Mouse (Mus musculus): ENCODE results near the gene St7.

Gene St7

DNA sequence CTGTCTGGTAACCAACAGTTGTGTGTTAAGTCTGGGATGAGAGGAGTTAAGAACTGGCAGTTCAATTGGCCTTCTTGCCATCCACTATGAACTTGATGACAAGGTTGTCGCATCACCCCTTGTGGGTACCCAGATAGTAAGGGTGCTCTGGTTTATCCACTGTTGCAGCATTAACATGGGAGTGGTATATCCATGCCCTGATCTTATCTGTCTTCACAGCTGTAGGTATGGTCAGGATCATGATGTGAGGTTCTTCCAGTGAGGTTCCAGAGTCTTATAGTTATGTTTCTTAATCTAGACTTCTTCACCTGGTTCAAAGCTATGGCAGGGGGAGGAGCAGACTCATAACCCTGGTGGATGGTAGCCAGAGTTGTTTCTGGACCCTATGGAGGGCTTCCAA, 132.0 kb downstream of the St7 start:
- 100% methylated on average over 1 of the region's 1 CpGs for WGBS

DNA sequence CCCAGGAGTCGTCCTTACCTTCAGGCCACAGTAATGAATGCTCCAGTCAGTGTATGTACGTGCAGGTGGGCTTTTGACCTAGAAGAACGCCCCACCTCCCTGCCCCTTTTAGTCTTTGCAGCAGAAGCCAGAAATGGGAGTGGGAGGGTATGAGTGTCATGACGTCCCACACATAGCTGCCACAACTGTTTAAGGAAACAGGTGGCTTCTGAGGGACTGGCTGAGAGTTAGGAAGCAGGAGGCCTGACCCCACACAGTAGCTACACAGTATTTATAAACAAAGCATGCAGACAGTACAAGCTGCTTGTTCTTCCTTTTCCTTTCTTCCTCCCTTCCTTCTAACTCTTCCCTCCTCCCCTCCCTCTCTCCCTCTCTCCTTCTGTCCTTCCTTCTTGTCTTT, 135.6 kb downstream of the St7 start:
- WGBS: 56% methylated on average over 4 of the region's 4 CpGs

DNA sequence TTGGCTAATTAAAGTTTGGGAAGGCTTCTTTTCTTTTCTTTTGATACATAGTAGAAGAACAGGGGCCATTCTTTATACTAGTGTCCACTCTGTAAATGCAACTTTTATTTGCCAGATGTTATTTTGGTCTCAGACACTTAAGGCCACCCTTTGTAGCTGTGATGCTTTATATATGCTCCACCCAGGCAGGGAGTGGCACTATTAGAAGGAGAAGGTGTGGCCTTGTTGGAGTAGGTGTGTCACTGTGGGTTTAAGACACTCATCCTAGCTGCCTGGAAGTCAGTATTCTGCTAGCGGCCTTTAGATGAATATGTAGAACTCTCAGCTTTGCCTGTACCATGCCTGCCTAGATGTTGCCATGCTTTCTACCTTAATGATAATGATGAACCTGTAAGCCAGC, 137.2 kb downstream of the St7 start:
- 100% methylated on average over 1 of the region's 1 CpGs for WGBS

DNA sequence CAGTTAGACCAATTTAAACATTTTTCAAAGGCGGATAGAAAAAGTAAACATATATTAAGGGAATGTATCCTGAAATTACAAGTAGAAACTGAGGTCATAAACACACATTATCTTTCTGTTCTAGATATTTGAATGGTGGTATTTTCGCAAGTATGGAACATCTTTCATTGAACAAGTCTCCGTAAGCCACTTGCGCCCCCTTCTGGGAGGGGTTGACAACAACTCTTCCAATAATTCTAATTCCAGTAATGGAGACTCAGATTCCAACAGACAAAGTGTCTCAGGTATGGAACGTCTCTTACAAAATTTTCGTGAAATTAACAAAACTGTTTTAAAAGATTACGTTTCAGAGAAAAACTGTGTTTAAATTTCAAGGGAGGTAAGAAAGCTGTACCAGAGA, 141.8 kb downstream of the St7 start:
- 38% methylated on average over 7 of the region's 7 CpGs for WGBS

DNA sequence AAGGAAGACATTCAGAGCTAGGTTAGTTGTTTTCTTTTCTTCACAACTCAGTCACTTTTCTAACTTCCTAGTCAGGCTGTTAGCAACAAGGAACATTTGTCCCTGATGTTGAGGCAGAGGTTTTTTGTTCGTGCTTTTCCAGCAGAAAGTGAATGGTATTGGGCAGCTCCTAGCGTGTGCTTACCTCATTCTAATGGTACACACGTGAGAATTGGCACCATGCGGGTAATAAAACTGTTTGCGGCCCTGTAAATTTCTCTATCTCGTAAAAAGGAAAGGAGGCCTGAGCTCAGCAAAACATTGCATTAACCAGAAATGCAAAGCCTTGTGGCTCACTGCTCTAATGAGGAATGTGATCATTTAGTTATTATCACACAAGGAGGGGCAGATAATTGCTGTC, 143.0 kb downstream of the St7 start:
- 84% methylated on average over 6 of the region's 6 CpGs for WGBS

DNA sequence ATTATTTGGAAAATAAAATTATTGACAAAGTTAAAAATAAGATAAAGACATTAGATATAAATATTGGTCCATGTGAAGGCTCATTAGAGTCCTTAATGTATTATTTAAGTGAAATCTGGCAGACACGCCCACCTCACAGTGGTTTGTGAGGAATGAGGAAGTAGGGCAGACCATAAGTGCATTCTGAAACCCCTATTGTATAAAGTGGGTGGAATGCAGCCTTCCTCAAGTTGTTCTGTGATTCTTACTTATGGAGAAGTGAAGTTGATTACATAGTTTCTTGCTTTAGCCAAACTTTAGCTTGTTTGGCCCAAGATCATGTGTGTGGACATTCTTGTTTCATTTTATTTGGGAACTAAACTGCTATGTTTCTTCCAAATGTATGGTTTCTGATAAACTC, 144.9 kb downstream of the St7 start:
- 96% methylated on average over 1 of the region's 1 CpGs for WGBS

DNA sequence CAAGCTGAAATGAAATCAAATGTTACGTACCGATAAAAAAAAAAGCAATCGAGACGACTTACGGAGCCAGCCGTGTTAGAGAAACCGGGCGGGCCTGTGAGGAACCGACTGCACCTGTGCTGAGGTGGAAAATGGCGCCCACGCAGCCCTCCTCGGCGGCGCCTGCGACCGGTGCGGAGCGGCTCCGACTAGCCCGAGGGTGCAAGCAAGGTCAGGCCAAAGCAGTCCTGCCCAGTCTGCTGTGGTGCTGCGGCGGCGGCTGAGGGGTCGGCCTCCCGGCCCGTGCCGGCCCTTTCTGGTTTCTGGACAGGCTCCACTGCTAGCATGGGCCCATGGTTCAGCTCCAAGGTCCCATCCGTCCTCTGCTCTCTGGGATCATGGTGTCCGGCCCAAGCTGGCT, 147.7 kb downstream of the St7 start:
- 79% methylated on average over 29 of the region's 29 CpGs for WGBS

DNA sequence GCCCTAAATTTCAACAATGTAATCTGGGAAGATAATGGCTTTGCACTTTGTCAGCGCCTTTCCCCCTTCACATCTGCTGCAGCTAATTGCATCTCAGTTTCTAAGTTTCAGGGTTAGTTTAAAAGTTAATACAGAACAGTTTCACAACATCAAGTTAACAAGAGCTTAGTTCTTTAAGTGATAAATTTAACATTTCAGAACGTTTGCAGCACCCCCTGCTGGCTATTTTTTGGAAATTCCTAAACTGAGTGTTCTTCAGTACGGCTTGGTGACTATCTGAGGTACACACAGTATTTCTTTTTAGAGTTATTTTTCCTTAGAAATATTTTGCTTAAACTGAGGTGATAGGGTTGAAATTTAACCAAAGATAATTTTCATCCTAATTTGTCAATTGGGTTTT, 150.0 kb downstream of the St7 start:
- 29% methylated on average over 3 of the region's 3 CpGs for WGBS

DNA sequence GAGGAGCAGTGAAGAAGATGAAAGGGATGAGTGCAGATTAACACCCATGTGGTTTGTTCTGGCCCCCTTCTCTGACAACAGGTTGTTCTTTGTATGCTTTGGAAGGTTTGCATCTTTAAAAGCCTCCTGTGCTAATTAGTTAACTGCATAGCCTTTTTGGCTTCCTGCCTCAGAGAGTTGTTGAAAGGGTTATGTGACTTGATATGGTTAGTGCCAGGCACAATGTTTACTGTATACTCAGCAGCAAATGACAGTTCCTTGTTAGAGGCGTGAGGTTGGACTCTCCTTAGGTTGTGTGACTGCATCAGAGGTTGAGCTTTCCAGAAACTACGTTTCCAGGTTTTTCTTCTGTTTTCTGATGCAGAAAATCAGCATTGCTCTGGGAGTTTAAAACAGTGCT, 158.6 kb downstream of the St7 start:
- 66% methylated on average over 2 of the region's 2 CpGs for WGBS

DNA sequence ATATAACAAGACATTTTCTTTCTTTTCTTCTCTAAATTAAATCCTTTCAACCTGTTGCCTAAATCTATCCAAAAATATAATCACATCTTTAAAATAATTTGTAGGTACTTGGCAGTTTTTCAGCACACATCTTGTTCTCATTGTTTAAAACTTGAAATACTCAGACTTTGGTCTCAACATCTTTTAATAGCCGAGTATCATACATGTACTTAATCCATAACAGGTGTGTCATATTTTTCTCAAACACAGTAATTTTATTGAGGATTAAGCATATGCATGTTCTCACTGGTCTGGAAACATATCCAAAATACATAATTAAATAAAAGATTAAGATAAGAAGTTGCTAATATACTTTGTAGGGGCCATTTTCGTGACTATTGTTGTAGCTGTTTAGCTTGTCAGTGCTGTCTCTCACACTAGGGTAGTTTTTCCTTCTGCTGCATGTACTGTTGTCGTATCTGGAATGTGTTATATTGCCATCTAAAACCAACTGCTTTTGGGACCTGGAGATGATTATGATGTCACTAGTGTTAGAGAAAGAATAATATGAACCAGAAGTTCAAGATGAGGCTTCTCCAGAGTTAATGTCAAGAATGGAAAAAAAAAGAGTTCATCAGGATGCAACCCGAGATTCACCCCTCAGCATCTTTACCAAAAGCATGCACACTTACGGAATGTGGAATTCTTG, 161.0 kb downstream of the St7 start:
- WGBS: 92% methylated on average over 5 of the region's 5 CpGs

DNA sequence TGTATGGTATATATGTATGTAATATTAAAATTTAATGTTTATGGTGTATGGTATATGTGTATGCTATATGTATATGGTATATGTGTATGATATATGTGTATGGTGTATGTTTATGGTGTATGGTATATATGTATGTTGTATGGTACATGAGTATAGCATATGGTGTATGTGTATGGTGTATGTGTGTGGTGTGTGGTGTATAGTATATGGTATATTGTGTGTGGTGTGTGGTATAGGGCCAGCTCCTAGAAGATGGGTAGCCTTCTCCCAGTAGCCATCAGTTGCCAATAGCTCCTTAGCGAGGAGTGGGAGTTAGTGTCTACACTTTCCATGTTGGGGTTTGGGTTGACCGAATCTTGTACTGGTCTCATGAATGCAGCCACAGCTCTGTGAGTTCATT, 162.9 kb downstream of the St7 start:
- WGBS: 97% methylated on average over 2 of the region's 2 CpGs

DNA sequence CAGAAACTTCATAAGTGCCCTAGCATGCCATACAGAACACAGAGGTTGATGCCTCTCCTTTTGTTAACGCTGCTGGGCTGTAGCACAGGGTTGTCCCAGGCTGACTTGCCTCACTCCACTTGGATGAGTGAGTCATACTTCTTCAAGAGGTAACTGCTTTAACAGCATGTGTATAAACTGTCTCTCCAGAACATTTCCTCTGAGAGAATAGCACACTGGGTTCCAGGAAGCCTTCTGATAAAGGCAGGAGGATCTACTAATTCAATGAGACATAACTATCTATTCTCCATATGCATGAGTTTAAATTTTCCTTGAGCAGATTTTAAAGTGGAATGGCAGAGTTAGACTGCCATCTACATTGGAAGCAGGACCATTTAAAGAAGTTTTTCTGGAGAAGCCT, 166.8 kb downstream of the St7 start:
- 34% methylated on average over 1 of the region's 1 CpGs for WGBS

DNA sequence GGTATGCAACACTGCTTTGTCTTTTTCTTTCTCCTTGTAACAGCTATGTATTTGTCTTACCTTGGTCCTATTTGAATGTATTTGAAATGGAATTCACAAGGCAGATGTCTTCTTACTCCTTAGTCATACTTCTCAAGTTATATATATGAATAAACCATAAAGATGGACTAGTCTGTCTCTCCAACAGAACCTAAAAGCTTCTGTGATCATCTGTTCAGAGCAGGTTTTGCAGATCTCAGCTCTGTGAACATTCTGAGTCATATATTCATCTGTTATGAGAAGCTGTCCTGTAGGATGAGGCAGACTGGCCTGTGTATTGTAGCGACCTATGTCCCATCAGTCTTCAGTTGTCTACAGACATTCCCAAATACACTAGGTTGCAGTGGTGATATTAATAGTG, 167.7 kb downstream of the St7 start:
- WGBS: 58% methylated on average over 1 of the region's 1 CpGs

DNA sequence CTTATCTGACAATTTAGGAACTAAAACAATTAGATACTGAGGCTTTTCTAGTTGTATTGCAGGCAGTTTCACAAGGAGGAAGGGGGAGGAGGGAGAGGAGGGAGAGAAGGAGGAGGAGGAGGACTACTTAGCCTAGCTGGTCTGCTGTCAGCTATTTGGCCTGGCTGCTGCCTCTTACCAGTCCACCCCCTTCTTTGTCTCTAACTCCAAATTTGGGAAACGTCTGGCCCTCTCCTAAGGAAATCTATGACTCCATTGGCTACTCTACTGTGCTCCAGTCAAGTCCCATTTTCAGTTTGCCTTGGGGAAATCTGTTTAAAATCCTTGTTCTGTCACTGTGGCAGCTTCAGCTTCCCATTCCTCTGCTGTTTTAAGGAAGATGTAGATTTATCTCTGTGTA, 175.1 kb downstream of the St7 start:
- 35% methylated on average over 1 of the region's 1 CpGs for WGBS

DNA sequence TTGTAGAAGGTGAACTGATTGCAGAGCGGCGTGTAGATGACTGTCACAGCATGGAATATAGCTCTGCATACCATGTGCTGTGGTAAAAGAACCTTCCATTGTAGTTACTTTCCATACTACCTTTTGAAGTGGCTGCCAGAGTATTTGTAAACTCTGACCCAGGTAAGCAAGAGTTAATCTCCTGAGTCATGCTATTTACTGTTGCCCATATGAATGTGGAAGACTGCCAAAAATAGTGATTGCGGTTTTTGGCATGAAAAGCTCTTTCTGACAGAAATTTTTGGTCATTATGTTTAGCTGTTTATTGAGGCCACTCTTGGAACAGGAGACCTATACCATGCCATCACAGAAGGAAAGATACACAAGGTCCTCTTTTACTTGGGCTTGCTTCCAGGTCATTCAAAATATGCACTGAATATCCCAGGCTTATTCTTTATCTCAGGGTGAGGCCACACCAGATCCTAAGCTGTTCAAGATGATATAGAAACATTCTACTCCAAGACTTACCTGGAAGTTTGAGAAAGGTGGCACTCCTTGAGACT, 179.2 kb downstream of the St7 start:
- 70% methylated on average over 3 of the region's 3 CpGs for WGBS

DNA sequence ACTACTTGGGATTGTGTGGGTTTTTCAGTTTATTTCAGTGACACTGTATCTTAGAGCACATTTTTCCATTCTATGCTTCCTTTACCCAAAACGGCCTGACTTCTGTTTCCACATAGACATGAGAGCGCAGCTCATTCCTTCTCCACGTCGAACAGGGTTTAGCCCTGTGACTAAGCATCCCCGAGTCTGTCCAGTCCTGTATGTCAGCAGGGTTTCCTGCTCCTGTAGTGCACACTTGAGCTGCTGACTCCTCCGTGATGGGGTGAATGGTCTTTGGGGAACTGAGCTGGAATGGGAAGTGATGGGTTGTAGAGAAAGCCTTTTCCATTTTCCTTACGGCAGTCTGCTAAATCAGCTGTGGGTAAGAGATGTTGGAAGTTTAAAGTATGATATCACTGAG, 182.9 kb downstream of the St7 start:
- WGBS: 37% methylated on average over 7 of the region's 7 CpGs

DNA sequence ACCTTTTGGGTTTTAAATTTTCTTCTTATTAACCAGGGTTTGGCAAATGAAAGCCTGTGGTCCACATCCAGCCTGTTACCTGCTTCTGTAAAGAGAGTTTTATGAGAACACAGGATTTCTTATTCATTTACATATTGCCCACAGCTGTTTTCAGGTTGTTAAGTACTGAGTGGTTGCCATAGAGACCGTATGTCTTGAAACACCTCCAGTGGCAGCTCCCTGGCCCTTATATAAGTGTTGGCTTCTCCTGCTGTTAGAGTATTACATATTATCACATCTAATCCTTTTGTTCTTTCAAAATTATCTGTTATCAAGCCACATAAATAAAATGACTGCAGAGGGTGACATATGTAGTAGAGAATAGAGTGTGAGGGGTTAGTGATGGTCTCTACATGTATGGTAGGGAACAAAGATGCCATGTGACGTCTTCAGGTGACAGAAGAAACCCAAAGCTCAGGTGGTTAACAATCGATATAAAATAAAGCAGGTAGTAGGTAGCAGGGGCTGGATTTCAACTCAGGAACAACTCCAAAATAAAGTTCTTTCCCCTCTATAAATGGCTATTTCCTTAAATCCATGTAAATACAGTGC, 183.4 kb downstream of the St7 start:
- whole genome bisulfite sequencing: 67% methylated on average over 3 of the region's 3 CpGs

DNA sequence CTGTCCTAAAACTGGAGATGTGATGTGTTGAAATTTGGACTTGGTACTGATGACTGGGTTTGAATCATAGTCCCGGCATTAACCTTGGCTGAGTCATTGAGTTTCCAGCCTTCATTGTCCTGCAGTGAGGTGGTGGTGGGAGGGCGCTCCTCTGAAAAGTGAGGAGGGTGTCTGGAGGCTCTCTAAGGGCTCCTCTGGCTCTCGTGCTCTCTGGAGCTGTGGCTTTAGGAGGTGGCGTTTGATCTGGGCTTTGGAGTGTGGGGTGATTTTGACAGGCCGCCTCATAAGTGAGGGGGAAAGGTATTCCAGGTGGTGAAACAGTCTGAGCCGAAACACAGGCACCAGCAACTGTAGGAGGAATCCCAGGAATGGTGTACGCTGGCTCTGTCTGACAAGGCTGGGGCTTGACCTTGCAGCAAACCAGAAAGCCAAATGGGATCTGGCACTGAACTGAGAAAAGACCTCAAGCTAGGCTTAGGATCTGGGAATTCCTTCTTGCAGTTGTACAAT, 184.0 kb downstream of the St7 start:
- WGBS: 70% methylated on average over 7 of the region's 7 CpGs

DNA sequence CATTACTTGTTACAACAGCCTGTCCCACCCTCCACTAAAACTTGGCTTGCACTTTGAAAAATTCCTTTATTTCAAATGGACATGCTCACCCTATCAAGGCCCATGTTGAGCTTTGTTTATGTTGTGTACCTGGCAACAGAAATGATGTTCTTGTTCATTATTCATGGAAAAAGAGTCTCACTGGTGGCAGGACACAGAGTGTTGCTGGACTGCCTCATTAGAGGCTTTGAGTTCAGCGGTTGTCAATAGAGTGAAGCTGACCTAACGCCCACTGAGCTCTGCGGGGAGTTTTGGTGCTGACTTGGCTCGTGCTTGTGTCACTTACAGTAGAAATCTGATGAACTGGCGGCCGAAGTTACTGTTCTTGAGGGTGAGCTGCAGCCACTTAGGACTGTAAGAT, 195.0 kb downstream of the St7 start:
- 75% methylated on average over 6 of the region's 6 CpGs for WGBS

DNA sequence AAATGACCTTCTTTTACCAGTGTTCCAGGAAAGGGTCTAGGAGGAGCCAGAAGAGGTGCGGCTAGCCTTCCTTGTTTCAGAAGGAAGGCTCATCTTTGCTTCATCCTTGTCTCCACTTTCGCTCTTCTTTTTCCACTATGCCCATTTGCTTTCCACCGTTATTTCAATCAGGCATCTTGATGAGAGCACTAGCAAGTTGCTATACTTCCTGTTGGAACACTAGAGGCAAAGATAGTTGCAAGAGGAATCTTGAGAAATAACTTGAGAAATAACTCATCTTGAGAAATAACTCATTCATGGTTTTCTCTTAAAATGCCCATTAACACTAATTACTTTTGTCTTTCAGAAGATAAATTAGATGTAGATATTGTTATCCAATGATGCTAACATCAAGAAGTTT, 202.8 kb downstream of the St7 start:
- 96% methylated on average over 3 of the region's 3 CpGs for WGBS

DNA sequence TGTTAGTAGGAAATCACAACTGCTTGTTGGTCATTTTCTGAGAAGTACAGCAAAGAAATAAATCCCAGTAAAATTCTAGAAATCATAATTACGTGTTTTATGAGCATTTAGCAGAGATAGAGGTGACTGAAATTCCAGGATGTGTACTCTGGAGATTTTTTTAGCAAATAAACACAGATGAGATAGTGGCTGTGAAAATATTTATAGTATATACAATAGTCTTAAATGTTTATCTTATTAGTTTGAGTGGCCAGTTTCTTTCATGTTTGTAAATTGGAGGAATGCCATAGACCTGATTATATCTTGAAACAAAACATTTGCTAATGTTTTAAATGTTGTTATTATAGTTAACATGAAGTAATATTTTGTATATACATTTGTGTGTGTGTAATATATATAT, 205.8 kb downstream of the St7 start:
- 71% methylated on average over 1 of the region's 1 CpGs for WGBS

DNA sequence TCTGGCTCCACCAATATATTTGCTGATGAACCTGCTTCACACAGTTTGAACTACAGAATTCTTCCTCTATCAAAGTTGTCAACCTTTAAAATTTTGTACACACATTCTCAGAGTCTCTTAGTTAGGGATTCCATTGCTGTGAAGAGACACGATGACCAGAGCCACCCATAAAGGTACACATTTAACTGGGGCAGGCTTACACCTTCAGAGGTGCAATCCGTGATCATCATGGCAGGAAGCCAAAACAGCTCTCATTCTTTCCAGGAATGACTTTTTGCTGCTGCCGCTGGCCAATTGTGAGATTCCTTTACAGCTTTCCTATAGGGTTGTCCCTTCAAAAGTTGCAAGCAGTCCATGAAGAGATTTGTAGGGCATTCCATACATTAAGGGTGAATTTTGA, 210.6 kb downstream of the St7 start:
- WGBS: 75% methylated on average over 3 of the region's 3 CpGs

DNA sequence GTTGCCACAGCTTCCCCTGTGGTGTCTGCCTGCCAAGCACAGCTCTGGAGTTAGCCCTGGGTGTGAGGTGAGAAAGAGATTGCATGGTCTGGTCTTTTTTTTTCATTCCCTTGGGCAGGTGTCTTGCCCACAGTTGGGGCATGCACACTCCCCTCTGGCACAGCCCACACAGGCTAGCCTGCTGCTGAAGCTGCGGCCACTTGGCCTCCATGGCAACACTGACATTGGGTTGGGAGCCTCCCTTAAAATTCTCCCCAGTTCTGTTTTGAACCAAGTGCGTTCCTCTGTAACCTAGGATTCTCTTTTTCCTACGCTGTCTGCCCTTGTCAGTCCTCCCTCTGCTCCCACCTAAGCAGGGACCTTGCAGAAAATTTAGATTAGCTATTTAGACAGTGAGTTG, 213.0 kb downstream of the St7 start:
- 72% methylated on average over 3 of the region's 3 CpGs for WGBS

DNA sequence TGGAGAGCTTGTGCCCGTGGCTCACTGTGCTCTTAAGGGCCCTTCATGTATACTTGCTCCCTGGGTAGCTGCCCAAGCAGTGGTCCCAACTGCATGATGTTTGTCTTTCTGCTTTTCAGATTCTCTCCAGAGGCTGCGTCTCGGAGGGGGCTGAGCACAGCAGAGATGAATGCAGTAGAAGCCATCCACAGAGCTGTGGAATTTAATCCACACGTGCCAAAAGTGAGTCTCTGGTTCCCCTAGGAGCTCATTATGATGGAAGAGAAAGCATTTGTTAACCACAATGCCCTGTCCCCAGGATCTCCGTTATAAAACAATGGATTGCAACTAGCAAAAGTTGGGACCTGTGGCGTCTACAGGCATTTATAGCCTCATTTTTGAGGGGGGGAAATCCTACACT, 213.6 kb downstream of the St7 start:
- 57% methylated on average over 6 of the region's 6 CpGs for WGBS
